Mouse (Mus musculus): ENCODE measurements around the gene Lpar2.

Lpar2 gene

GRCm38 (mm10) chr8:69808094-69808863 is 13.9 kb upstream of the Lpar2 start, which contains the start of gene Gmip:
Gene Gmip (plus strand): TSS chr8:69808679.
- peak; percentile 87 to 91 for DNase-seq

GRCm38 (mm10) chr8:69808864-69809403 is 13.3 kb upstream of the Lpar2 start:
- DNase-seq, result peak; percentile 47 to 60

- no peak for DNase-seq
These were observed 12.4 kb upstream of the Lpar2 start for GRCm38 (mm10) chr8:69809820-69810219.

GRCm38 (mm10) chr8:69814881-69815280 is 7.3 kb upstream of the Lpar2 start:
- no peak for DNase-seq

GRCm38 (mm10) chr8:69815396-69815795 is 6.8 kb upstream of the Lpar2 start:
- no peak for DNase-seq

GRCm38 (mm10) chr8:69820466-69820865 is 1.8 kb upstream of the Lpar2 start:
- DNase-seq, result no peak

- DNase-seq, result peak in 1 of 2 experiments; percentile 31
These were observed 251 bp upstream of the Lpar2 start for GRCm38 (mm10) chr8:69821971-69822385.

- DNase-seq, result no peak
These were observed 4.1 kb downstream of the Lpar2 start for GRCm38 (mm10) chr8:69826371-69826770.

GRCm38 (mm10) chr8:69832298-69832853 is 10.1 kb downstream of the Lpar2 start, which contains the start of gene Pbx4:
Gene Pbx4 (plus strand): TSS chr8:69832491.
- peak; percentile 94 to 97 for DNase-seq

- no peak for DNase-seq
These were observed 14.9 kb downstream of the Lpar2 start for GRCm38 (mm10) chr8:69837057-69837682.

GRCm38 (mm10) chr8:69847167-69848065 is 25.2 kb downstream of the Lpar2 start:
- DNase-seq, result no peak

GRCm38 (mm10) chr8:69848951-69849350 is 26.7 kb downstream of the Lpar2 start:
- no peak for DNase-seq

- no peak for DNase-seq
These were observed 27.7 kb downstream of the Lpar2 start for GRCm38 (mm10) chr8:69849899-69850298.

- DNase-seq, result no peak
These were observed 28.8 kb downstream of the Lpar2 start for GRCm38 (mm10) chr8:69850926-69851506.

- no peak for DNase-seq
These were observed 31.6 kb downstream of the Lpar2 start for GRCm38 (mm10) chr8:69853869-69854268.

GRCm38 (mm10) chr8:69860807-69861206 is 38.6 kb downstream of the Lpar2 start:
- DNase-seq, result no peak

GRCm38 (mm10) chr8:69861251-69861650 is 39.0 kb downstream of the Lpar2 start:
- no peak for DNase-seq

GRCm38 (mm10) chr8:69863387-69864020 is 41.3 kb downstream of the Lpar2 start:
- DNase-seq, result no peak

GRCm38 (mm10) chr8:69864180-69864579 is 42.0 kb downstream of the Lpar2 start:
- DNase-seq, result no peak

GRCm38 (mm10) chr8:69867696-69868326 is 45.6 kb downstream of the Lpar2 start:
- DNase-seq, result no peak
